19 mouse cellular contexts compared by ENCODE assay signal in genomic region chr10:107792491-107792890, GRCm38 (mm10).
"Had no signal": no experiment of that assay in that cellular context is flagged by ENCODE, and none has a peak within 500 bp of the region (broad histone marks: within the 10 kb centered on the region; RNA-seq: fewer than 3 reads in every experiment).

No protein-coding gene starts in this region.

- DNase-seq: lung, adult 18-20 months; lung, embryonic 14.5 days; lung, postnatal 10 days; lung, postnatal 4 days; midbrain, embryonic 14.5 days; retina, postnatal 1 day; right cerebral cortex, adult 18-20 months; right cerebral cortex, postnatal 14 days; thymus, adult 2 months; thymus, postnatal 25 days; thymus, postnatal 4 days had no signal

- H3K4me2 ChIP-seq: lung, embryonic 14.5 days; midbrain, embryonic 12.5 days; neural tube, embryonic 13.5 days; neural tube, embryonic 15.5 days; stomach, embryonic 15.5 days had no signal

- ATAC-seq: midbrain, embryonic 16.5 days had no signal

- H3K36me3 ChIP-seq: midbrain, embryonic 10.5 days; midbrain, embryonic 12.5 days; neural tube, embryonic 13.5 days; neural tube, embryonic 15.5 days; stomach, embryonic 15.5 days had no signal

- H3K9ac ChIP-seq: lung, embryonic 14.5 days; midbrain, embryonic 12.5 days; neural tube, embryonic 13.5 days; neural tube, embryonic 15.5 days; stomach, embryonic 15.5 days had no signal

- H3K4me3 ChIP-seq: midbrain, embryonic 10.5 days; midbrain, embryonic 12.5 days; myocyte; neural tube, embryonic 13.5 days; neural tube, embryonic 15.5 days; stomach, embryonic 15.5 days had no signal

- H3K27me3 ChIP-seq: midbrain, embryonic 12.5 days; neural tube, embryonic 13.5 days; neural tube, embryonic 15.5 days; stomach, embryonic 15.5 days had no signal

- H3K9me3 ChIP-seq: midbrain, embryonic 10.5 days; midbrain, embryonic 12.5 days; neural tube, embryonic 13.5 days; neural tube, embryonic 15.5 days; stomach, embryonic 15.5 days had no signal

- H3K27ac ChIP-seq: midbrain, embryonic 10.5 days; midbrain, embryonic 12.5 days; neural tube, embryonic 13.5 days; neural tube, embryonic 15.5 days; stomach, embryonic 15.5 days; stomach, postnatal 0 days had no signal

- H3K4me1 ChIP-seq: midbrain, embryonic 10.5 days; midbrain, embryonic 12.5 days; neural tube, embryonic 13.5 days; neural tube, embryonic 15.5 days; stomach, embryonic 15.5 days had no signal
